Mouse (Mus musculus) midbrain, embryonic 15.5 days (tissue): ENCODE results near the gene Nuak1. TPM values are rescaled to one million over a fixed set of nuclear protein-coding genes. Genes with fewer than 3 reads are reported as not detected.
"Not testable (repeated sequence)": the region's sequence is repeated elsewhere in the genome, so short reads cannot be mapped to it uniquely, and the experiment has no call there.

Experiments
- ATAC-seq: fragments of 200-750 bp; cut with Nextera tagmentation; replicated peaks from 2 replicates; pipeline ENCODE4 v1.8.0; 2017; ENCODE audit warnings: moderate TSS enrichment
- H3K27ac ChIP-seq: fragments of 300-500 bp; sonication (generic); 2 replicates; pipeline ENCODE4 v1.5.1; 2015; ENCODE audit warnings: mild to moderate bottlenecking, inconsistent platforms
- H3K27me3 ChIP-seq: fragments of 300-500 bp; sonication (generic); replicated peaks from 2 replicates; pipeline ENCODE4 v1.6.1; 2015; ENCODE audit warnings: inconsistent platforms
- H3K36me3 ChIP-seq: fragments of 300-500 bp; sonication (generic); replicated peaks from 2 replicates; pipeline ENCODE4 v1.6.1; 2015; ENCODE audit warnings: inconsistent platforms
- H3K4me1 ChIP-seq: fragments of 300-500 bp; sonication (generic); 2 replicates; pipeline ENCODE4 v1.6.1; 2015; ENCODE audit warnings: inconsistent platforms
- H3K4me2 ChIP-seq: fragments of 300-500 bp; sonication (generic); 2 replicates; pipeline ENCODE4 v1.6.1; 2015; ENCODE audit warnings: inconsistent platforms, mild to moderate bottlenecking, moderate library complexity
- H3K4me3 ChIP-seq: fragments of 300-500 bp; sonication (generic); 2 replicates; pipeline ENCODE4 v1.5.1; 2015; ENCODE audit warnings: mild to moderate bottlenecking, inconsistent platforms
- H3K9ac ChIP-seq: fragments of 300-500 bp; sonication (generic); 2 replicates; pipeline ENCODE4 v1.6.1; 2015; ENCODE audit warnings: mild to moderate bottlenecking, inconsistent platforms
- H3K9me3 ChIP-seq: fragments of 300-500 bp; sonication (generic); 2 replicates; pipeline ENCODE4 v1.6.1; 2016; ENCODE audit warnings: inconsistent platforms
- WGBS: fragments of 180-500 bp; shearing (Covaris S2); methylation state at CpG from one replicate; pipeline ENCODE4 v1.1.7; 2015; ENCODE audit warnings: mixed read lengths; 5-methylcytosine and 5-hydroxymethylcytosine counted together
- polyA plus RNA-seq: library from polyadenylated mRNA; unstranded; fragments of >200 nt; fragmentation: Nextera tagmentation; extraction: Ambion mirVana; gene quantifications from 2 replicates; pipeline ENCODE4 v1.2.1, GENCODE M21; 2015

Nuak1 gene
- polyA plus RNA-seq, result 5.0 and 6.4 TPM in 2 replicates

DNA sequence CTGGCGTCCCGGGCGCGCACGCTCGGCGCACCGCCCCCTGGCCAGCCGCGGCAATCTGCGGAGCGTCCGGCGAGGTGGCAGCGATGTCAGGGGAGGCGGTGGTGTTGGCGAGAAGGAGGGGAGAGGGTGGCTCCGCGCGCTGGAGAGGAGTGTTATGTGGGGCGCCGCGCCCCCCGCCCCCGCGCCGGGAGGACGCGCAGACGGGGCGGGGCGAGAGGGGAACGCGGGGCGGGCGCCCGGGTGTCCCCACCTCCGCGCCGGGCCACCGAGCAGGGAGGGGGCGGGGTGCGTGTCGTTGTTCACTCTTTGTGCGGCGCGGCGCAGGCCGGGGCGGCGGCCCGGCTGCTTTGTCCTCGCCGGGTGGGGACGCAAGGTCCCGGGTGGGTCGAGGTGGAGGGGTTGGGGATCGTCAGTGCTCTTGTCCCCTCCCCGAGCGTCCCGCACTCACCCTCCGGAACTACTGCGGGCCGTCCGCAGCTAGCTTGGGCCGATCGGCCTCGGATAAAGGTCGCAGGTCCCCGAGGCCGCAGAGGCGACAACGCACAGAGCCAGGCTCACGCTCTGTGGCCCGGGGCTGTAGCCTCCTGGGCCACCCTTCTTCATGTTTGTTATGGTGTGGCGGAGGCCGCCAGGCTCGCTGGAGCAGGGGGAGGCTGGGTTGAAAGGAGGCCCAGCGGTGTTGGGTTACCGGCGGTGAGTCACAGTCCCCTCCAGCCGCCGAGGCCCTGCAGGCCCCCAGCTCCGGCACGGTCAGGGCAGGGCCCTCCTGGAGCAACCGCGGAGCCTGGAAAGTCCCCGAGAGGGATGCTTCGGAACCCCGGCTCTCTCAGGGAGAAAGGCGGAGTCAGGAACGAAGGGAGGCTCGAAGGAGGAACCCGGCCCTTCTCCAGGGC is at the start of gene Nuak1:
Gene Nuak1, minus strand, starts transcription at position 57 of the 893 bp plus-strand sequence.
- Histone ChIP-seq H3K27ac (peak within 1 kb of the TSS; percentile 90), H3K27me3 (no peaks in the 10 kb centered on the region), H3K36me3 (no peaks in the 10 kb centered on the region), H3K4me3 (peak within 1 kb of the TSS; percentile 87), H3K4me1 (peaks cover 56% of the 10 kb centered on the region), H3K9me3 (no peaks in the 10 kb centered on the region), H3K4me2 (peak within 1 kb of the TSS; percentile 81), H3K9ac (peak within 1 kb of the TSS; percentile 85)
- ATAC-seq, result peak; percentile 87
- 1% methylated on average over 91 of the region's 94 CpGs for WGBS

DNA sequence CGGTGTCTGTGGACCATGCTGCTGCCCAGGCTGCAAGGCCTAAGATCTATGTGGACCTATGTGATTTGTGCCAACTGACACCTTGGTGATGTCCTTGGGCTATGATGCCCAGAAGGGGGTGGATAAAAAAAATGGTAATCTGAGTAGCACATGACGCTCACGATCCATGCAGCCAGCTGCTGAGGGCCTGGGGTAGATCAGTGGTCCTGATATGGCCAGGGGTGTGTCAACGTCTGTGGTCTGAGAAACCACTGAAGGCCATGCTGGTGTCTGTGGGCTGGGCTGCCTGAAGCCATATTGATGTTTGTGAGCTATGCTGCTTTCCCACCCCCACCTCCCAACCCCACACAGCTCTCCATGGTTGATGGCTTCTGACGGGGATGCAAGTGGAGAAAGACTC is 49.7 kb upstream of the Nuak1 start:
- Histone ChIP-seq H3K9me3 (no peaks in the 10 kb centered on the region), H3K27ac (no peak overlapping the region), H3K4me3 (no peak overlapping the region), H3K4me2 (no peak overlapping the region), H3K4me1 (no peaks in the 10 kb centered on the region), H3K27me3 (no peaks in the 10 kb centered on the region), H3K9ac (no peak overlapping the region), H3K36me3 (no peaks in the 10 kb centered on the region)
- 83% methylated on average over 5 of the region's 5 CpGs for WGBS
- ATAC-seq, result no peak

DNA sequence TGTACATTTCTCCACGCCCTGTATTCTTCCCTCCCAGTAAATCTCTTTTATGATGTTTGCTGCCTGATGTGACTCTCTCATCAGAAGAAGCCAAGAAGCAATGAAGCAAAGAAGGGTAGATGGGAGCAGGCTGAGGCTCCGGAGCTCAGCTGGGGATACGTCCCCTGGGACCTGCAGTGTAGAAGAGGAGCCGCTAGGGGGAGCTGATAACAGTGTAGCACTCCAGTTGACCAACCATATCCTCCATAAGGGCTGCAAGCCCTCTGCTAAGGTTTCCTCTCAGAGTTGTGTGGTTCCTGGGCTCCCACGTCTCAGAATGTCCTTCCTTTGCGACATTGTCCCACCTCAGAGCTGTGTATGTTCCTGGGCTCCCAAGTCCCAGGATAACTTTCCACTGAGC is 47.9 kb upstream of the Nuak1 start:
- WGBS, result 40% methylated on average over 6 of the region's 6 CpGs

DNA sequence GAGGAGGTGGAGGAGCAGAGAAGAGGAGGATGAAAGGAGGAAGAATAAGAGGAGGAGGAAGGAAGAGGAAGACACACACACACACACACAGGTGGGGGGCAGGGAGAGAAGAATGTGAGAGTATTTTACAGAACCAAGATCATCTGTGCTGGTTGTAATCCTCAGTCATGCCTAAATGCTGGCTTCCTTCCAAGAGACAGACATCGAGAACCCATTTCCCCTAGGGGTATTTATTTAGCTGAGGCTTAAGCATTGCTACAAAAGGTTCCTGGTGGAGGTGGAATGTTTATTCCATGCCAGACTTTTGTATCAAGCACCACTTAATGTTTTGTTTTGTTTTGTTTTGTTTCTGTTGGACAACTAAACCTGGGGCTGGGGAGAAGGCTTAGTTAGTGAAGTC is 44.3 kb upstream of the Nuak1 start:
- H3K4me1 ChIP-seq, result no peaks in the 10 kb centered on the region; the same call in 1 of the 2 replicates
- H3K4me2 ChIP-seq, result no peak overlapping the region
- no peaks in the 10 kb centered on the region for H3K36me3 ChIP-seq
- H3K27me3 ChIP-seq, result no peaks in the 10 kb centered on the region
- 56% methylated on average over 1 of the region's 1 CpGs for WGBS
- H3K27ac ChIP-seq, result no peak overlapping the region
- no peak overlapping the region for H3K9ac ChIP-seq
- H3K9me3 ChIP-seq, result no peaks in the 10 kb centered on the region
- no peak for ATAC-seq
- no peak overlapping the region for H3K4me3 ChIP-seq

More for the DNA sequence above, 47.9 kb upstream of the Nuak1 start:
- ATAC-seq, result no peak
- Histone ChIP-seq H3K36me3 (no peaks in the 10 kb centered on the region), H3K27ac (no peak overlapping the region), H3K9me3 (no peaks in the 10 kb centered on the region), H3K4me1 (no peaks in the 10 kb centered on the region), H3K27me3 (no peaks in the 10 kb centered on the region), H3K9ac (no peak overlapping the region), H3K4me2 (no peak overlapping the region), H3K4me3 (no peak overlapping the region)

DNA sequence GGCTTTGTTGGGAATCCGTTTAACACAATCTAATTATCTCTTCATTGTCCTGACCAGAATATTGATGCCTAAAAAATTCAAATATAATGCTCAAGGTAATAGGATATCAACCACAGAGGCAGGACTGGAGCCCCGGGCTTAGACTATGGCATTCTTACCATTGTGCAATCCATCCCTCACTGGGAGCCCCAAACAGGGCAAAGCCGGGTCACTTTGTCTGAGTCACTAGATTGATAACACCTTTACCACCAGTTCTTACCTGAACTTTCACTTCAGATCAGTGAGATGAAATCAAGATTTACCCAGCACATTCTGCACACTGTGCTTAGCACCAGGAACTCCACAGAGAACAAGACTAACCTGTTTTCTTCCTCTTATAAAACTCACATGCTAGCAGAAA is 43.2 kb upstream of the Nuak1 start:
- Histone ChIP-seq H3K27ac (no peak overlapping the region), H3K36me3 (no peaks in the 10 kb centered on the region), H3K9me3 (no peaks in the 10 kb centered on the region), H3K4me2 (no peak overlapping the region), H3K27me3 (no peaks in the 10 kb centered on the region), H3K4me3 (no peak overlapping the region), H3K4me1 (no peaks in the 10 kb centered on the region; the same call in 1 of the 2 replicates), H3K9ac (no peak overlapping the region)
- no peak for ATAC-seq
- WGBS, result 78% methylated on average over 3 of the region's 3 CpGs

DNA sequence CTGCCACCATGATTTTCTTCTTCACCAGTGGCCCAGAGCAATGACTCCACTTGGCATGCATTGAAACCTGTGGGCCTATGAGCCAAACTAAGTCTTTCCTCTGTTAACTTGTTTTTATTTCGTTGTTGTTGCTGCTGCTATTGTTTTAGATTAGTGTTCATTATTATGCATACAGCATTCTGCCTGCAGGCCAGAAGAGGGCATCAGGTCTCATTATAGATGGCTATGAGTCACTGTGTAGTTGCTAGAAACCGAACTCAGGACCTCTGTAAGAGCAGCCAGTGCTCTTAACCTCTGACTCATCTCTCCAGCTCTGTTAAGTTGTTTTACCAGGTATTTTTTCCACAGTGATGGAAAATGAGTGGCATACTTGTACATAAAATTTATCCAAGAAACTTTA is 42.7 kb upstream of the Nuak1 start:
- no peak for ATAC-seq
- Histone ChIP-seq H3K9ac (no peak overlapping the region), H3K4me3 (no peak overlapping the region), H3K27me3 (no peaks in the 10 kb centered on the region), H3K27ac (no peak overlapping the region), H3K9me3 (no peaks in the 10 kb centered on the region), H3K4me1 (no peaks in the 10 kb centered on the region; the same call in 1 of the 2 replicates), H3K4me2 (no peak overlapping the region), H3K36me3 (no peaks in the 10 kb centered on the region)
- WGBS, result 85% methylated on average over 2 of the region's 2 CpGs

DNA sequence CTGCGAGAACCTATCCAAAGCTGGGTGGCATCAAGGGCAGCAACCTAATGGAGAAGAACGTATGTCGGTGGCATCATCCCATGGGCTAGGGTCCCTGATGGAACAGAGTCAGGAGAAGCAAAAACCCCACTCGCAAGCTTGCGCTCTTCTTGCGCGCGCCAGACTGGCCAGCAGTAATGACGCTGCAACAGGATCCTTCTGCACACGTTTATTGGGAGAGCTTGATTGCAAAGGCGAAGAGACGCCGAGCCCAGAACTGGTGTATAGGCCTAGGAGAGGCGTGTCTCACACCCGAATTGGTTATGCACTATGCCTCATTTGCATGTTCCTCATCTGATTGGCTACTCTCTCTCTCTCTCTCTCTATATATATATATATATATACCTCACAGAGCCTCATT is 42.0 kb upstream of the Nuak1 start:
- H3K27me3 ChIP-seq, H3K4me3 ChIP-seq, H3K9me3 ChIP-seq, H3K4me1 ChIP-seq, H3K27ac ChIP-seq, ATAC-seq, H3K9ac ChIP-seq, H3K4me2 ChIP-seq, H3K36me3 ChIP-seq: not testable (repeated sequence)
- 93% methylated on average over 15 of the region's 15 CpGs for WGBS

DNA sequence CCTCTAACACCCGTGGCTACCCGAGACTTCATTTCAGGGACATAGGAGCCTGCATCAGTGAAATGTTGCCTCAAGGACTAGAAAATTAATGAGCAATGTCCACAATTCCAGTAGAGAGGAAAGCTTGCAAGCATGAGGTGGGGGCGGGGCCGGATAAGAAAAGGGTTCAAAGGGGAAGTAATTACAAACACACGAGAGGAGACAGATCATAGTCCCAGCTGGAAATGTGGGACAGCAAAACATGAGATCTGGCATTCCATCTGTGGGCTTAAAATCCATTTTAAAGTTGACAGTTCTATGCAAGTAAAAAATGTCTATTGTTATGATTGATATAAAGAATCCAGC is 40.9 kb upstream of the Nuak1 start:
- ATAC-seq, result no peak
- peaks cover 3% of the 10 kb centered on the region; the same call in 1 of the 2 replicates for H3K4me1 ChIP-seq
- no peaks in the 10 kb centered on the region for H3K27me3 ChIP-seq
- no peak overlapping the region for H3K9ac ChIP-seq
- no peak overlapping the region for H3K27ac ChIP-seq
- 69% methylated on average over 5 of the region's 5 CpGs for WGBS
- no peaks in the 10 kb centered on the region for H3K9me3 ChIP-seq
- no peak overlapping the region for H3K4me3 ChIP-seq
- H3K36me3 ChIP-seq, result no peaks in the 10 kb centered on the region
- no peak overlapping the region for H3K4me2 ChIP-seq

DNA sequence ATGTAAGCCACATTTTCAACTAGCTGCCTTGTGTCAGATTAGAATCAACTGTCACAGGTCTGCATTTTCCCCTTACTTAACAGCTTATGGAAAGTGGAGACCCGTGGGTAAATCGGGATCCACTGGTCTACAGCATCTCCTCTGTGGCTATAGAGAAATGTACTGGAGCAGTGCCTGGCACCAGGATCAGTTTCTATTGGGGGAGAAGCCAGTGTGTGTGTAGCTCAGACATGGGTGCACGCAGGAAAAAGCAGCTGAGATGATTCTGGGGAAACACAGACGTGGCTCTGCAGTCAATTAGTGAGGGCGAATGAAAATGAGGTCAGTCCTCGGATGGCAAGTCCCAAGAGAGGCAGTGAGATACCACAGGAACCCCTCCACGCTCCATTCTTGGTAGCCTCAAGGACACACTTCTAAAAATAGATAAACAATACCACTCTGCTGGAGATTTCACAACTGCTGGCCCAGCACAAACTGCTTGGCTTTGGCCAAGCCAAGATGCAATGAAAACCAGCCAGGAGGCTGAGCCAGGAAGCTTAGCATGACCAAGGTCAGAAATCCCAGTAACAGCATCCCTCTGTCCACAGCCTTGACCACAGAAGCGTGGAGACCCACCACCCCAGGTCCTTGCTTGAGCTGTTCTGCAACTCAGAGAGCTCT is 40.4 kb upstream of the Nuak1 start:
- H3K27me3 ChIP-seq, result no peaks in the 10 kb centered on the region
- no peak overlapping the region for H3K4me2 ChIP-seq
- H3K9ac ChIP-seq, result no peak overlapping the region
- no peaks in the 10 kb centered on the region for H3K36me3 ChIP-seq
- WGBS, result 73% methylated on average over 8 of the region's 8 CpGs
- no peak overlapping the region for H3K4me3 ChIP-seq
- no peak overlapping the region for H3K27ac ChIP-seq
- H3K4me1 ChIP-seq, result peaks cover 3% of the 10 kb centered on the region; the same call in 1 of the 2 replicates
- H3K9me3 ChIP-seq, result no peaks in the 10 kb centered on the region
- ATAC-seq, result no peak

DNA sequence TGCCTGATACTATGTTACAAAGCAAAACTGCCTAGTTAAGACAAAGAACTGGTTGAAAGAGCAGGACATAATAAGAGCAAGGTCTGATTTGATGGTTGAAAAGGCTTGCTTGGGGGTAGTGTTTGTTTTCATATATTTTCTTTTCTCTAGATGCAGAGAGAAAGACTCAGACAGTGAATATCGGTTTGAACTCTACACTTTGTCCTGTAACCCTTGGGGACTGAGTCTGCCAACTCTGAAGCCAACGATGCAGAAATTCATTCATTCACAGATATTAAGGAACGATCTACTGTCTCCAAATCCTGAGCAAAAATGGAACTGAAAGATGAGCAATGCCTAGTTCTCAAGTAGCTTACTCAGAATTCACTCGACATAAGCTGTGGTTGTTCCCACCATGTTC is 39.7 kb upstream of the Nuak1 start:
- ATAC-seq, result no peak
- H3K27me3 ChIP-seq, result no peaks in the 10 kb centered on the region

DNA sequence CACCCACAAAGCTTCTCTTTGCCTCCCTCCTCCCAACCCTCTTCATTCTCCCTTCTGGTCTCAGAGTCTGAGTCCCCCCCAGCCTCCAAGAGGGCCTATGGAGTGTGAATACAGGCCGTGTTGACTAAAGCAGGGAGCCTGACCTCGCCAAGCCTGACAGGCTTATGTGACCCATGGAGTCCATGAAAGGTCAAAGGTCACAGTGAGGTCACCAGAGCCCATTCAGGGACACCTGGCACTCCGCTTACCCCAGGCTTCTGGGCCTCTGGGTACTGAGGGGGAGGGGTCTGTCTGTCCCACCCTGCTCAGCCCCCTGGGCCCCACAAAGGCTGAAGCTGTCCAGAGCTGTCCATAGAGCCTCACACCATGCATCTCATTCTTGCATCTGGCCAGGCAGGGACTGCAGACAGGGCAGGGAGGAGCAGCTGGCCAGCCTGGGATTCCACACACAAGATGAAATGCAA is 37.2 kb upstream of the Nuak1 start:
- Histone ChIP-seq H3K9ac (no peak overlapping the region), H3K27ac (no peak overlapping the region), H3K4me3 (no peak overlapping the region), H3K9me3 (no peaks in the 10 kb centered on the region), H3K4me2 (no peak overlapping the region), H3K36me3 (no peaks in the 10 kb centered on the region), H3K27me3 (no peaks in the 10 kb centered on the region), H3K4me1 (peaks cover 3% of the 10 kb centered on the region; the same call in 1 of the 2 replicates)
- WGBS, result 7% methylated on average over 3 of the region's 3 CpGs
- ATAC-seq, result no peak

More for the DNA sequence above, 39.7 kb upstream of the Nuak1 start:
- Histone ChIP-seq H3K27ac (no peak overlapping the region), H3K9me3 (no peaks in the 10 kb centered on the region), H3K9ac (no peak overlapping the region), H3K4me3 (no peak overlapping the region), H3K36me3 (no peaks in the 10 kb centered on the region), H3K4me1 (peaks cover 3% of the 10 kb centered on the region; the same call in 1 of the 2 replicates), H3K4me2 (no peak overlapping the region)
- WGBS, result 61% methylated on average over 4 of the region's 4 CpGs

DNA sequence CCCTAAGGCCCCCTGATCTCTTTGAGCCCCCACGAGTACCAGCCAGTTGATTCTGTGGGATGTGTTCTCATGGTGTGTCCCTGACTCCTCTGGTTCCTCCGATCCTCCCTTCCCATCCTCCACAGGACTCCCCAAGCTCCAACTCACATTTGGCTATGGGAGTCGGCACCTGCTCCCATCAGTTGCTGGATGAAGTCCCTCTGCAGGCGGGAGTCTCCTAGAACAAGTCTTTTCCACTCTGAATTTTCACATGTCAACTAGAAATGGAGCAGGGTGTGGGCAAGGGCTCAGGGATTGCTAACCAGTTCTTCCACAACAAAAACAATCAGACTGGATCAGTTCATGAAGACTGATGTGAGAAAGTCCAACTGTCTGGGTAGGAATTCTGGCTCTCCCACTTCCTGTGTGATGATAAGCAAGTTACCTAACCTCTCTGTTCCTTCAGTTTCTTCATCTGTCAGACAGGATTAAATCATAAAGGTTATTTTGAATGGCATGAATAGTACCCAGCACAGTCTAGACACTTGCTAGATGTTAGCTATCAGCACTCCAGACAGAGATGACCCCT is 36.7 kb upstream of the Nuak1 start:
- Histone ChIP-seq H3K4me2 (no peak overlapping the region), H3K27ac (no peak overlapping the region), H3K9me3 (no peaks in the 10 kb centered on the region), H3K27me3 (no peaks in the 10 kb centered on the region), H3K36me3 (no peaks in the 10 kb centered on the region), H3K9ac (no peak overlapping the region), H3K4me1 (peaks cover 3% of the 10 kb centered on the region; the same call in 1 of the 2 replicates), H3K4me3 (no peak overlapping the region)
- 48% methylated on average over 4 of the region's 4 CpGs for WGBS
- ATAC-seq, result no peak
